24 mouse cellular contexts compared by ENCODE assay signal in genomic region chr2:49912261-49912895, GRCm38 (mm10).
"Had no signal": no experiment of that assay in that cellular context is flagged by ENCODE, and none has a peak within 500 bp of the region (broad histone marks: within the 10 kb centered on the region; RNA-seq: fewer than 3 reads in every experiment).

No protein-coding gene starts in this region.

- H3K9ac ChIP-seq: heart, embryonic 12.5 days; hindbrain, embryonic 12.5 days; hindbrain, embryonic 14.5 days; intestine, embryonic 15.5 days; limb, embryonic 12.5 days had no signal

- DNase-seq: gastrocnemius, adult 2 months; gastrocnemius, postnatal 10 days; gastrocnemius, postnatal 25 days; heart, postnatal 10 days; heart, postnatal 4 days; kidney, adult 18-20 months; kidney, adult 8-10 months; kidney, postnatal 10 days; kidney, postnatal 25 days; kidney, postnatal 4 days; liver had no signal

- H3K4me2 ChIP-seq: heart, embryonic 12.5 days; hindbrain, embryonic 12.5 days; hindbrain, embryonic 14.5 days; intestine, embryonic 15.5 days; limb, embryonic 12.5 days; liver, embryonic 11.5 days had no signal

- H3K27me3 ChIP-seq: heart, embryonic 12.5 days; hindbrain, embryonic 12.5 days; intestine, embryonic 15.5 days had no signal

- H3K4me1 ChIP-seq: intestine, embryonic 15.5 days had no signal

- ATAC-seq: inflammation-experienced regulatory T-cells, adult 6 months; intestine, embryonic 15.5 days; intestine, postnatal 0 days had no signal

- H3K36me3 ChIP-seq: heart, embryonic 10.5 days; heart, embryonic 12.5 days; hindbrain, embryonic 10.5 days; hindbrain, embryonic 12.5 days; intestine, embryonic 15.5 days; limb, embryonic 10.5 days; limb, embryonic 12.5 days had no signal

- H3K27ac ChIP-seq: gastrocnemius, adult 2 months; heart, embryonic 10.5 days; hindbrain, embryonic 12.5 days; hindbrain, embryonic 14.5 days; intestine, embryonic 15.5 days; layer of hippocampus, adult 2 months; left cerebral cortex, adult 2 months; limb, embryonic 10.5 days; limb, embryonic 12.5 days had no signal

- H3K9me3 ChIP-seq: heart, embryonic 10.5 days; heart, embryonic 12.5 days; hindbrain, embryonic 10.5 days; hindbrain, embryonic 12.5 days; intestine, embryonic 15.5 days; limb, embryonic 10.5 days; limb, embryonic 12.5 days had no signal

- H3K4me3 ChIP-seq: gastrocnemius, adult 2 months; heart, embryonic 10.5 days; heart, embryonic 12.5 days; hindbrain, embryonic 10.5 days; hindbrain, embryonic 12.5 days; intestine, embryonic 15.5 days; layer of hippocampus, adult 2 months; left cerebral cortex, adult 2 months; limb, embryonic 10.5 days; limb, embryonic 12.5 days had no signal
